Mouse (Mus musculus) retina, postnatal 1 day (tissue): ENCODE data around the gene Olfr1026.

Experiments used
- DNase-seq: peaks from one replicate; pipeline ENCODE4 v3.0.0-alpha.2; 2012

Olfr1026 gene

DNA sequence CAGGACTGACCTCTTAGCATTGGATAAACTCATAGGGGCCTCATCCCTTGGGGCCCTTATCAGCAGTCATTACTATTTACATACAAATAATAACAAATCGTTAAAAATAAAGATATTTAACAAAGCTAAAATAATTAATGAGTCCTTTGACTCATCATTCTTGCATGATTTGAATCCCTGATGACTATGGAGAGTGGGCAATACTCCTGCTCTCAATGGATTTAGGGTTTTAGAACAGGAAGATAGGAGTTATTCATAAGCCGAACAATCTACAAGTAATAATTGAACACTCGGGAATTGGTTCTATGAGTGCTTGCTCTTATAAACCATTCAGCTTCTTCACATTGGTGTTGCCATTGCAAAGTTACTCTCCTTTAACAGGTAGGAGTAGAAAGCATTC is at the start of gene Olfr1026:
Gene Olfr1026, plus strand, starts transcription at position 301 of the 400 bp plus-strand sequence.
- DNase-seq = no peak

DNA sequence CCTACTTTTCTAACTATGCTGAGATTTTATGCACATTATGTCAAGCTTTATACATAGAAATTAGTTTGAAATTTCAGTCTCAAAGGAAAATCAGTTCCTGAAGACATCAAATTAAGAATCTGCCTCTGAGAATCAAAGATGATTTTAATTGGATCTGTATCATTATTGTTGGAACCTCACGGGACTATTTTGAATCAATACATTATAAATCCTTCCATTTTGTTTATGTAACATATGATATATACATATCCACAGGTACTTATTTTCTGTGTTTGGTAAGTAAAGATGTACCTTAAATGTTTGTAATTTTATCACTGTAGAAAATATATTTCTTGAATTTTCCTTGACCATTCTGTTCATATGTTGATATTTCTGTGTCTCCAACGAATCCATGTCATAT is 36.0 kb upstream of the Olfr1026 start, which contains the start of gene Olfr1023:
Gene Olfr1023, plus strand, starts transcription at position 301 of the 400 bp plus-strand sequence.
- no peak for DNase-seq

GRCm38 (mm10) chr2:85904952-85905351 is 16.4 kb upstream of the Olfr1026 start, which contains the start of gene Olfr1024:
Olfr1024 (minus strand) TSS chr2:85905052.
- no peak for DNase-seq

DNA sequence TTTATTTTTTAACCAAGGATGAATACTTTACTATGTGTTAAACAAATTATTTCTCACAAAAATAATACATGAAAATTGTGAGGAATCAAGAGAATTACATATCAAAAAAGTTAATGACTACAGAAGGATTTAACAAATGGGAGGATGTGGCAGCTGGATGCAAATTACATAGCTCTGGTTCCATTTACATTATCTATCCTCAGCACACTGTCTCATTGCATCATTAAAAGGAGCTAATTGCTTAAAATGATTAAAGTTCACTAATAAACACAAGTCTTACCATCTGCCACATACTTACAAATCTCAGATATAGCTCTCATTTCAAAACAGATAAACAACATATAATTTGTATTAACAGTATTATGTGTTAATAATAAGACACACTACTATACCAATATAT is 8.2 kb upstream of the Olfr1026 start:
- no peak for DNase-seq

DNA sequence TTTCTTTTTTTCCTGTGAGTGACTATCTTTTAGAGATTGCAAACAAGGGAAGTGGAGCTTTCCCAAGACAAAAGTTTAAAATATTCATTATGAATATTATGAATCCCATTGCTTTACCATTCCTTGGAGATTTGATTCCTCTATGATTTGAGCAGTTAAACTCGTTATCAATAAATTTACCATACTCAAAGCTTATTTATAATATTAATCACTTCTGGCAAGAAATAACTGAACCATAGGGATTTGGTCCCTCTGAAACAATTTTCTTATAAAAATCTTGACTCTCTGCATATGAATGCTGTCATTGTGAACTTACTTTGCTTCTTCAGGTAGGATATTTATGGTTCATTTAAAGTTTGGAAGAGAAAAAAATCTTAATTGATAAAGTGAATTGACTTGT is 6.5 kb upstream of the Olfr1026 start, which contains the start of gene Olfr1025-ps1:
Gene Olfr1025-ps1, plus strand, starts transcription at position 301 of the 400 bp plus-strand sequence.
- no peak for DNase-seq

DNA sequence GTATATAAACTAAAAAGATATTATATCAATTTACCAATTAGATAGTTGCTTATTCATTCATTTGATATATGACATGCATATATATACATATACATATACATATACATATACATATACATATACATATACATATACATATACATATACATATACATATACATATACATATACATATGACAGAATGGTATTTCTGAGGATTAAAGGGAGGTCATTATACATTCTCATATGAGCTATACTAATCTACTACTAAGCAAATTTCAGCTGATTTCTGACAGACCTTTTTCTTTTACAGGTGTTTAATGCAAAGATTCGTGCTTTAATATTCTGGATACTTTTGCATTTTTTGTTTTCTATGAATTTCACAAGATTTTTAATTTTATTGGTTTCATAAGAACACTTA is 28.8 kb downstream of the Olfr1026 start, which contains the start of gene Olfr1028:
Gene Olfr1028, plus strand, starts transcription at position 301 of the 400 bp plus-strand sequence.
- DNase-seq = no peak

DNA sequence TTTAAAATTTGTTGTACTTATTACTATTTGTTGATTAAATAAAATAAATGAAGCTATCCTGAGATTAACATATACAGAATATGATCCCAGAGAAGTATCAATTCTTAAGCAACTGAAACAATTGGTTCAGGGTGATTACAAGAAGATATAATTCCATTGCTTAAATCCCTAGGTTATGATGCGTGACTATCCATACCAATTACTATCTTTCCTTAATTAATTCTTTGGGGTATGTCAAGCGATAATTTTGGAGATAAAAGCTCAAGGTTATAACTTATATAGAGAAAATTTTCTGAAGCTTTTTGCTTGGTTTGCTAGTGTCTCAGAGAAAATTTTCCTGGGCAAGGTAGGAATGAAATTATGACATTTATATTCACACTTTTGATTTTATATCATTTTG is 52.2 kb downstream of the Olfr1026 start, which contains the start of gene Olfr1029:
Gene Olfr1029, plus strand, starts transcription at position 301 of the 400 bp plus-strand sequence.
- no peak for DNase-seq
